Mouse (Mus musculus): ENCODE results near the gene Zkscan3.
"Not testable (repeated sequence)": the region's sequence is repeated elsewhere in the genome, so short reads cannot be mapped to it uniquely, and the experiment has no call there.

The Zkscan3 gene

GRCm38 (mm10) chr13:21397486-21397885, 5.1 kb downstream of the Zkscan3 start:
- no peak for DNase-seq (ENCODE audit: low spot score in 2 of 2)

GRCm38 (mm10) chr13:21396048-21396447, 6.5 kb downstream of the Zkscan3 start:
- not testable (repeated sequence) for DNase-seq (ENCODE audit: low spot score in 2 of 2)

- no peak for DNase-seq (ENCODE audit: low spot score in 2 of 2)
Measured at GRCm38 (mm10) chr13:21395623-21396022, 6.9 kb downstream of the Zkscan3 start.

GRCm38 (mm10) chr13:21395211-21395610, 7.3 kb downstream of the Zkscan3 start:
- no peak for DNase-seq (ENCODE audit: low spot score in 2 of 2)

GRCm38 (mm10) chr13:21377773-21378172, 24.8 kb downstream of the Zkscan3 start:
- no peak for DNase-seq (ENCODE audit: low spot score in 2 of 2)

- no peak for DNase-seq (ENCODE audit: low spot score in 2 of 2)
Measured at GRCm38 (mm10) chr13:21372700-21373099, 29.9 kb downstream of the Zkscan3 start.

- DNase-seq (ENCODE audit: low spot score in 2 of 2): no peak
Measured at GRCm38 (mm10) chr13:21366635-21367034, 35.9 kb downstream of the Zkscan3 start.

GRCm38 (mm10) chr13:21363719-21364118, 38.8 kb downstream of the Zkscan3 start:
- no peak for DNase-seq (ENCODE audit: low spot score in 2 of 2)

GRCm38 (mm10) chr13:21362621-21363248, 39.8 kb downstream of the Zkscan3 start, which contains the start of gene Zscan12:
Gene Zscan12, plus strand, starts transcription at chr13:21362820.
- DNase-seq (ENCODE audit: low spot score in 2 of 2): peak; percentile 75 to 90

GRCm38 (mm10) chr13:21350593-21350992, 52.0 kb downstream of the Zkscan3 start:
- DNase-seq (ENCODE audit: low spot score in 2 of 2): no peak

- DNase-seq (ENCODE audit: low spot score in 2 of 2): no peak
Measured at GRCm38 (mm10) chr13:21346610-21347009, 55.9 kb downstream of the Zkscan3 start, which contains the start of gene Olfr1367. Gene Olfr1367, plus strand, starts transcription at chr13:21346910.
